19 mouse cellular contexts compared by ENCODE assay signal in genomic region chr7:87241139-87241538, GRCm38 (mm10). TPM values are rescaled to one million over a fixed set of nuclear protein-coding genes. Genes with fewer than 3 reads are reported as not detected.
"Had no signal": no experiment of that assay in that cellular context is flagged by ENCODE, and none has a peak within 500 bp of the region (broad histone marks: within the 10 kb centered on the region; RNA-seq: fewer than 3 reads in every experiment).

No protein-coding gene starts in this region.

- H3K27ac ChIP-seq: kidney, postnatal 0 days; limb, embryonic 12.5 days; liver, embryonic 13.5 days; midbrain, embryonic 15.5 days; neural tube, embryonic 13.5 days had no signal

- H3K4me3 ChIP-seq: limb, embryonic 12.5 days; liver, embryonic 13.5 days; midbrain, embryonic 15.5 days; neural tube, embryonic 13.5 days had no signal

- H3K36me3 ChIP-seq: limb, embryonic 12.5 days; liver, embryonic 13.5 days; midbrain, embryonic 15.5 days; neural tube, embryonic 13.5 days had no signal

- H3K27me3 ChIP-seq: limb, embryonic 12.5 days; liver, embryonic 13.5 days; midbrain, embryonic 15.5 days; neural tube, embryonic 13.5 days had no signal

- H3K9me3 ChIP-seq: limb, embryonic 12.5 days; liver, embryonic 13.5 days; midbrain, embryonic 15.5 days; neural tube, embryonic 13.5 days had no signal

- H3K9ac ChIP-seq: limb, embryonic 12.5 days; liver, embryonic 13.5 days; liver, postnatal 0 days; midbrain, embryonic 15.5 days; neural tube, embryonic 13.5 days had no signal

- ATAC-seq: liver, postnatal 0 days; midbrain, embryonic 15.5 days had no signal

- H3K4me1 ChIP-seq: limb, embryonic 12.5 days; liver, embryonic 13.5 days had no signal

- H3K4me2 ChIP-seq: limb, embryonic 12.5 days; liver, embryonic 13.5 days; midbrain, embryonic 11.5 days; midbrain, embryonic 15.5 days; neural tube, embryonic 13.5 days had no signal

- DNase-seq: kidney, adult 8-10 months; kidney, postnatal 36 days; layer of hippocampus, adult 9-11 months; layer of hippocampus, postnatal 36 days; liver; liver, embryonic 13.5 days; liver, postnatal 0 days; lung, postnatal 4 days; retina, postnatal 1 day; right cerebral cortex, postnatal 4 days; spleen, adult 18-20 months; thymus, postnatal 36 days had no signal

RNA-seq across cellular contexts. Expression of gene Nox4, which starts 4.8 kb away (rescaled TPM):
- total RNA-seq: megakaryocyte, adult 5-6 weeks; monocyte, adult 5-6 weeks had no signal
